11 mouse cellular contexts compared by ENCODE assay signal in genomic region chr16:87307109-87307735, GRCm38 (mm10). TPM values are rescaled to one million over a fixed set of nuclear protein-coding genes. Genes with fewer than 3 reads are reported as not detected.
DNase-seq lines count a peak whose midpoint lies in the region; ATAC-seq and TF ChIP-seq lines count a peak whose summit lies in the region.
"Had no signal": no experiment of that assay in that cellular context is flagged by ENCODE, and none has a peak within 500 bp of the region (broad histone marks: within the 10 kb centered on the region; RNA-seq: fewer than 3 reads in every experiment).

No protein-coding gene starts in this region.

- H3K4me3 ChIP-seq in intestine, embryonic 16.5 days (ENCODE audit: low read length): no peak overlapping the region
- H3K4me3 ChIP-seq in stomach, postnatal 0 days (ENCODE audit: low read depth, low read length): no peak overlapping the region
- H3K4me3 ChIP-seq in hindbrain, embryonic 10.5 days: no peak overlapping the region
- H3K4me3 ChIP-seq: embryonic facial prominence, embryonic 12.5 days; hindbrain, embryonic 15.5 days; limb, embryonic 12.5 days; midbrain, embryonic 15.5 days had no signal

- peak; percentile 21 to 32 for DNase-seq in right cerebral cortex, adult 2 months (ENCODE audit: low spot score in 2 of 2)
- no peak for DNase-seq in right cerebral cortex, postnatal 14 days
- peak; percentile 96 for DNase-seq in heart, adult 11 months
- no peak for DNase-seq in stomach, postnatal 0 days (ENCODE audit: low spot score)
- DNase-seq in hindbrain, embryonic 10.5 days (ENCODE audit: low spot score): no peak
- DNase-seq in spleen, adult 18-20 months: no peak

- WGBS in intestine, embryonic 16.5 days: 33% methylated on average over 10 of the region's 10 CpGs
- WGBS in stomach, postnatal 0 days: 23% methylated on average over 10 of the region's 10 CpGs
- 83% methylated on average over 10 of the region's 10 CpGs for WGBS in hindbrain, embryonic 10.5 days

- H3K4me2 ChIP-seq in intestine, embryonic 16.5 days (ENCODE audit: low read depth, low read length): no peak overlapping the region; the same call in 1 of the 2 replicates
- H3K4me2 ChIP-seq in stomach, postnatal 0 days (replicated peaks; ENCODE audit: low read depth): no peak overlapping the region; the same call in 1 of the 2 replicates
- H3K4me2 ChIP-seq: embryonic facial prominence, embryonic 12.5 days; hindbrain, embryonic 15.5 days; limb, embryonic 12.5 days; midbrain, embryonic 15.5 days had no signal

- peak overlapping the region; percentile 5 for H3K27ac ChIP-seq in intestine, embryonic 16.5 days (ENCODE audit: low read length)
- H3K27ac ChIP-seq in stomach, postnatal 0 days (replicated peaks): peak overlapping the region; percentile 14
- no peak overlapping the region for H3K27ac ChIP-seq in hindbrain, embryonic 10.5 days
- H3K27ac ChIP-seq: embryonic facial prominence, embryonic 12.5 days; hindbrain, embryonic 15.5 days; limb, embryonic 12.5 days; midbrain, embryonic 15.5 days had no signal

- no peaks in the 10 kb centered on the region for H3K36me3 ChIP-seq in intestine, embryonic 16.5 days (ENCODE audit: control insufficient read depth, insufficient read depth, low read length)
- no peaks in the 10 kb centered on the region for H3K36me3 ChIP-seq in stomach, postnatal 0 days (ENCODE audit: control insufficient read depth, insufficient read depth, low read length)
- H3K36me3 ChIP-seq in hindbrain, embryonic 10.5 days: no peaks in the 10 kb centered on the region
- H3K36me3 ChIP-seq: embryonic facial prominence, embryonic 12.5 days; hindbrain, embryonic 15.5 days; limb, embryonic 12.5 days; midbrain, embryonic 15.5 days had no signal

- no peaks in the 10 kb centered on the region for H3K27me3 ChIP-seq in intestine, embryonic 16.5 days (replicated peaks; ENCODE audit: control insufficient read depth, insufficient read depth, low read length)
- H3K27me3 ChIP-seq in stomach, postnatal 0 days (ENCODE audit: control insufficient read depth, insufficient read depth, low read length): no peaks in the 10 kb centered on the region
- H3K27me3 ChIP-seq in hindbrain, embryonic 10.5 days (ENCODE audit: insufficient read depth, poor library complexity, severe bottlenecking): no peaks in the 10 kb centered on the region
- H3K27me3 ChIP-seq: embryonic facial prominence, embryonic 12.5 days; hindbrain, embryonic 15.5 days; limb, embryonic 12.5 days; midbrain, embryonic 15.5 days had no signal

- H3K4me1 ChIP-seq in intestine, embryonic 16.5 days (ENCODE audit: control insufficient read depth, insufficient read depth, low read length): peaks cover 12% of the 10 kb centered on the region
- no peaks in the 10 kb centered on the region for H3K4me1 ChIP-seq in stomach, postnatal 0 days (replicated peaks; ENCODE audit: control insufficient read depth, insufficient read depth)
- no peaks in the 10 kb centered on the region for H3K4me1 ChIP-seq in hindbrain, embryonic 10.5 days (replicated peaks)
- H3K4me1 ChIP-seq: embryonic facial prominence, embryonic 12.5 days; hindbrain, embryonic 15.5 days; limb, embryonic 12.5 days; midbrain, embryonic 15.5 days had no signal

- H3K9ac ChIP-seq in intestine, embryonic 16.5 days (ENCODE audit: low read depth, low read length): no peak overlapping the region
- H3K9ac ChIP-seq in stomach, postnatal 0 days (ENCODE audit: low read length): no peak overlapping the region
- H3K9ac ChIP-seq: embryonic facial prominence, embryonic 12.5 days; hindbrain, embryonic 15.5 days; limb, embryonic 12.5 days; midbrain, embryonic 15.5 days had no signal

- ATAC-seq in intestine, embryonic 16.5 days: peak; percentile 92
- peak; percentile 85 for ATAC-seq in stomach, postnatal 0 days (ENCODE audit: low FRiP score, low TSS enrichment)
- ATAC-seq: midbrain, embryonic 15.5 days had no signal

- H3K9me3 ChIP-seq in intestine, embryonic 16.5 days (ENCODE audit: control insufficient read depth, low read length): no peaks in the 10 kb centered on the region
- H3K9me3 ChIP-seq in stomach, postnatal 0 days (ENCODE audit: control insufficient read depth, low read length): no peaks in the 10 kb centered on the region
- H3K9me3 ChIP-seq in hindbrain, embryonic 10.5 days: no peaks in the 10 kb centered on the region
- H3K9me3 ChIP-seq: embryonic facial prominence, embryonic 12.5 days; hindbrain, embryonic 15.5 days; limb, embryonic 12.5 days; midbrain, embryonic 15.5 days had no signal

- no peak for TF ChIP-seq EP300 in stomach, postnatal 0 days (optimal IDR thresholded peaks at IDR 0.05)

- no peak for TF ChIP-seq CTCF in stomach, postnatal 0 days (IDR thresholded peaks at IDR 0.05; ENCODE audit: low read depth)

RNA-seq across cellular contexts. Expression of gene N6amt1, which starts 46.8 kb away (rescaled TPM):
- 18.8 and 20.4 TPM in 2 replicates for polyA plus RNA-seq in intestine, embryonic 16.5 days (2015; fragmentation: Nextera tagmentation; extraction: Ambion mirVana)
- 19.9 and 20.1 TPM in 2 replicates for polyA plus RNA-seq in stomach, postnatal 0 days (2015; fragmentation: Nextera tagmentation; extraction: Ambion mirVana)
- 16.1 and 17.7 TPM in 2 replicates for polyA plus RNA-seq in hindbrain, embryonic 10.5 days (2016; fragmentation: Nextera tagmentation; extraction: Ambion mirVana)

Comparison
In these comparisons a context has a peak if more than half of its experiments do, and no peak if none do; other contexts are left out.
1. DNase-seq: peak in right cerebral cortex, adult 2 months (2 of 2) and heart, adult 11 months (single experiment); none in right cerebral cortex, postnatal 14 days (single experiment), stomach, postnatal 0 days (single experiment), hindbrain, embryonic 10.5 days (single experiment) and spleen, adult 18-20 months (0 of 2).